Mouse (Mus musculus) myocyte (in vitro differentiated cells): ENCODE measurements around the gene Susd3. TPM values are rescaled to one million over a fixed set of nuclear protein-coding genes. Genes with fewer than 3 reads are reported as not detected.

Experiments
- H3K27me3 ChIP-seq: one replicate; pipeline ENCODE4 v1.6.1; 2011; ENCODE audit not compliant: control insufficient read depth, insufficient read depth, insufficient read length
- H3K36me3 ChIP-seq: one replicate; pipeline ENCODE4 v1.6.1; 2011; ENCODE audit not compliant: control insufficient read depth, insufficient read depth
- H3K4me2 ChIP-seq: one replicate; pipeline ENCODE4 v1.6.1; 2011; ENCODE audit warnings: low read depth, control low read depth
- H3K4me3 ChIP-seq: one replicate; pipeline ENCODE4 v1.5.1; 2011; ENCODE audit warnings: mild to moderate bottlenecking, control low read depth, moderate library complexity
- H3K79me2 ChIP-seq: one replicate; pipeline ENCODE4 v1.6.1; 2011; ENCODE audit not compliant: control insufficient read depth, insufficient read depth
- H3ac ChIP-seq: one replicate; pipeline ENCODE4 v1.6.1; 2011; ENCODE audit not compliant: control insufficient read depth, insufficient read length
- CEBPB ChIP-seq: IDR thresholded peaks from 2 replicates; pipeline ENCODE4 v1.6.1; 2011; ENCODE audit warnings: mild to moderate bottlenecking, moderate library complexity; ENCODE audit not compliant: poor library complexity, insufficient read depth, severe bottlenecking
- E2F4 ChIP-seq: IDR thresholded peaks from one replicate; pipeline ENCODE4 v1.6.1; 2011; ENCODE audit warnings: mild to moderate bottlenecking, control low read depth, moderate library complexity; ENCODE audit not compliant: insufficient read depth
- MAX ChIP-seq: IDR thresholded peaks from one replicate; pipeline ENCODE4 v1.6.1; 2011; ENCODE audit warnings: low read depth, mild to moderate bottlenecking, control low read depth
- MYOD1 ChIP-seq, 3 experiments: IDR thresholded peaks; one replicate each; pipeline ENCODE4 v1.6.1; 2011; ENCODE audit warnings: control low read depth in 2 of 3, low read depth in 2 of 3, mild to moderate bottlenecking in 2 of 3, moderate library complexity in 1 of 3; ENCODE audit not compliant: insufficient read length in 2 of 3, control insufficient read depth in 1 of 3
- MYOG ChIP-seq, 3 experiments: IDR thresholded peaks; one replicate each; pipeline ENCODE4 v1.6.1; 2011; ENCODE audit warnings: control low read depth in 2 of 3, low read depth in 2 of 3, mild to moderate bottlenecking in 2 of 3; ENCODE audit not compliant: insufficient read length in 2 of 3, control insufficient read depth in 1 of 3, insufficient read depth in 1 of 3
- POLR2A ChIP-seq: IDR thresholded peaks from one replicate; pipeline ENCODE4 v1.6.1; 2011; ENCODE audit warnings: low read depth, mild to moderate bottlenecking, control low read depth, moderate library complexity; ENCODE audit not compliant: insufficient read length
- POLR2AphosphoS2 ChIP-seq: IDR thresholded peaks from one replicate; pipeline ENCODE4 v1.6.1; 2011; ENCODE audit warnings: low read depth, control low read depth; ENCODE audit not compliant: insufficient read length
- REST ChIP-seq: IDR thresholded peaks from one replicate; pipeline ENCODE4 v1.6.1; 2011; ENCODE audit warnings: mild to moderate bottlenecking, control low read depth, moderate library complexity; ENCODE audit not compliant: insufficient read depth, insufficient read length
- SRF ChIP-seq: IDR thresholded peaks from one replicate; pipeline ENCODE4 v1.6.1; 2011; ENCODE audit warnings: low read depth; ENCODE audit not compliant: control insufficient read depth, insufficient read length
- TCF12 ChIP-seq: IDR thresholded peaks from one replicate; pipeline ENCODE4 v1.6.1; 2011; ENCODE audit warnings: mild to moderate bottlenecking, control low read depth; ENCODE audit not compliant: poor library complexity, insufficient read depth, severe bottlenecking
- TCF3 ChIP-seq: IDR thresholded peaks from one replicate; pipeline ENCODE4 v1.6.1; 2011; ENCODE audit warnings: low read depth, control low read depth; ENCODE audit not compliant: insufficient read length
- USF1 ChIP-seq: IDR thresholded peaks from one replicate; pipeline ENCODE4 v1.6.1; 2011; ENCODE audit warnings: low read depth, mild to moderate bottlenecking, control low read depth, moderate library complexity
- polyA plus RNA-seq: library from polyadenylated mRNA; unstranded; fragments of >200 nt; fragmentation: generic; extraction: Trizol; gene quantifications from one replicate; pipeline ENCODE4 v1.2.1, GENCODE M21; 2012; ENCODE audit warnings: missing spikeins

Gene Susd3
- polyA plus RNA-seq, 1 experiment, result 2.2 TPM

- Histone ChIP-seq H3K4me2 (peak overlapping the region; percentile 77), H3ac (peak overlapping the region; percentile 56), H3K27me3 (no peaks in the 10 kb centered on the region), H3K79me2 (no peaks in the 10 kb centered on the region), H3K4me3 (peak overlapping the region; percentile 36), H3K36me3 (no peaks in the 10 kb centered on the region)
- TF ChIP-seq MYOG (IDR thresholded peaks at IDR 0.05; ENCODE audit: control insufficient read depth in 1 of 3, insufficient read depth in 1 of 3, insufficient read length in 2 of 3, low read depth in 2 of 3) (peak; percentile 16 to 77 (median 29)), USF1 (no peak), POLR2AphosphoS2 (peak; percentile 3), MYOD1 (IDR thresholded peaks at IDR 0.05; ENCODE audit: control insufficient read depth in 1 of 3, insufficient read length in 2 of 3, low read depth in 2 of 3) (peak in 2 of 3 experiments; percentile 70 to 77)
These were observed 60.1 kb downstream of the Susd3 start for GRCm38 (mm10) chr13:49188219-49188965.

GRCm38 (mm10) chr13:49187288-49188218 is 61.0 kb downstream of the Susd3 start, which contains the start of gene Ninj1:
Gene Ninj1, plus strand, starts transcription at chr13:49187485.
- Histone ChIP-seq H3K4me2 (peak within 1 kb of the TSS; percentile 80), H3K36me3 (no peaks in the 10 kb centered on the region), H3K27me3 (no peaks in the 10 kb centered on the region), H3K79me2 (no peaks in the 10 kb centered on the region), H3ac (peak within 1 kb of the TSS; percentile 56), H3K4me3 (peak within 1 kb of the TSS; percentile 36)
- TF ChIP-seq POLR2AphosphoS2 (peak; percentile 87), TCF12 (no peak), MYOD1 (IDR thresholded peaks at IDR 0.05; ENCODE audit: control insufficient read depth in 1 of 3, insufficient read length in 2 of 3, low read depth in 2 of 3) (peak in 2 of 3 experiments; percentile 44 to 66), POLR2A (peak; percentile 94), MAX (no peak), USF1 (no peak), MYOG (IDR thresholded peaks at IDR 0.05; ENCODE audit: control insufficient read depth in 1 of 3, insufficient read depth in 1 of 3, insufficient read length in 2 of 3, low read depth in 2 of 3) (peak in 2 of 3 experiments; percentile 22 to 69), CEBPB (no peak), TCF3 (no peak), REST (no peak), SRF (no peak), E2F4 (no peak)

- H3K4me2 ChIP-seq, result peak overlapping the region; percentile 80
- H3K27me3 ChIP-seq, result no peaks in the 10 kb centered on the region
- no peaks in the 10 kb centered on the region for H3K79me2 ChIP-seq
- TF ChIP-seq POLR2A, result no peak
- no peak for TF ChIP-seq MAX
- no peak for TF ChIP-seq REST
- TF ChIP-seq TCF3, result no peak
- no peak for TF ChIP-seq SRF
- peak in 2 of 3 experiments; percentile 50 to 66 for TF ChIP-seq MYOG (IDR thresholded peaks at IDR 0.05; ENCODE audit: control insufficient read depth in 1 of 3, insufficient read depth in 1 of 3, insufficient read length in 2 of 3, low read depth in 2 of 3)
- TF ChIP-seq CEBPB, result no peak
- no peak for TF ChIP-seq TCF12
- TF ChIP-seq POLR2AphosphoS2, result peak; percentile 15
- no peak for TF ChIP-seq E2F4
- TF ChIP-seq MYOD1 (IDR thresholded peaks at IDR 0.05; ENCODE audit: control insufficient read depth in 1 of 3, insufficient read length in 2 of 3, low read depth in 2 of 3), result peak in 1 of 3 experiments; percentile 59
- TF ChIP-seq USF1, result no peak
- peak overlapping the region; percentile 56 for H3ac ChIP-seq
- peak overlapping the region; percentile 36 for H3K4me3 ChIP-seq
- no peaks in the 10 kb centered on the region for H3K36me3 ChIP-seq
These were observed 61.7 kb downstream of the Susd3 start for GRCm38 (mm10) chr13:49186798-49187287.

- TF ChIP-seq CEBPB, result no peak
- TF ChIP-seq POLR2A, result no peak
- no peak for TF ChIP-seq MAX
- no peak for TF ChIP-seq TCF3
- no peak for TF ChIP-seq MYOG (IDR thresholded peaks at IDR 0.05; ENCODE audit: control insufficient read depth in 1 of 3, insufficient read depth in 1 of 3, insufficient read length in 2 of 3, low read depth in 2 of 3)
- TF ChIP-seq REST, result no peak
- TF ChIP-seq TCF12, result no peak
- Histone ChIP-seq H3K4me2 (no peak overlapping the region), H3K27me3 (no peaks in the 10 kb centered on the region), H3K4me3 (no peak overlapping the region), H3K36me3 (no peaks in the 10 kb centered on the region), H3ac (no peak overlapping the region), H3K79me2 (no peaks in the 10 kb centered on the region)
These were observed 64.9 kb downstream of the Susd3 start for GRCm38 (mm10) chr13:49183646-49184045.
